Mouse (Mus musculus) C2C12 (cell line): ENCODE data around the gene Faf1.

Experiments
- CEBPB ChIP-seq: IDR thresholded peaks from one replicate; pipeline ENCODE4 v1.6.1; 2011; ENCODE audit warnings: low read depth, mild to moderate bottlenecking, control low read depth, moderate library complexity
- CTCF ChIP-seq: IDR thresholded peaks from one replicate; pipeline ENCODE4 v1.5.1; 2011; ENCODE audit not compliant: control insufficient read depth, insufficient read depth, insufficient read length
- FOSL1 ChIP-seq: IDR thresholded peaks from one replicate; pipeline ENCODE4 v1.8.0; 2011; ENCODE audit warnings: mild to moderate bottlenecking, low read length; ENCODE audit not compliant: poor library complexity, insufficient read depth, severe bottlenecking
- MAX ChIP-seq: IDR thresholded peaks from one replicate; pipeline ENCODE4 v1.6.1; 2011; ENCODE audit warnings: mild to moderate bottlenecking, control low read depth
- MYOD1 ChIP-seq: IDR thresholded peaks from one replicate; pipeline ENCODE4 v1.6.1; 2011; ENCODE audit warnings: low read depth; ENCODE audit not compliant: control insufficient read depth, insufficient read length
- MYOG ChIP-seq: IDR thresholded peaks from one replicate; pipeline ENCODE4 v1.6.1; 2011; ENCODE audit not compliant: control insufficient read depth, insufficient read length; ENCODE audit errors: extremely low read depth
- USF1 ChIP-seq: IDR thresholded peaks from one replicate; pipeline ENCODE4 v1.6.1; 2011; ENCODE audit warnings: low read depth, mild to moderate bottlenecking, control low read depth, moderate library complexity

DNA sequence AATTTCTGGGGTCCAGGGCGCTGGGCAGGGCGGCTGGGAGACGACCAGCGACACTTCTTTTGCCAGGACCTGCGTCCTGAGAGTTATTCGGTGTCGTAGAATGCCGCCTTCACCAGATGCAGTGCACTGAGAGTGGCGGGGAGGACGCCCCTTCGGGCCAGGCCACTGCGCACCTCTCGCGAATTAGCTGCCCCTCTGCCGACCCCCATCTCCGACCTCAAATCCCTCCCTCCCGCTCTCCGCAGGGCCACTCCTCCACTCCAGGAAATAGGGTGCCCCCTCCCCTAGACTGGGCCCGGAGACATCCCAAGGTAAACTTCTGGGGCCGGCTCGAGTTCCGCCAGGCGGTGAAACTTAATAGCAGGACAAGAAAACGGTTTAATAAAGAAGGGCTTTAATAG lies 307.6 kb downstream of the Faf1 start:
- TF ChIP-seq CTCF (no peak), MYOG (no peak), MAX (no peak), MYOD1 (no peak), USF1 (no peak), CEBPB (no peak), FOSL1 (no peak)
